Mouse (Mus musculus): ENCODE measurements at regions not wholly inside any gene's neighbourhood (a gene's known extent, or its start where the extent isn't known, plus 50 kb on each side); places are given as distances from the start of the nearest gene placed in this dataset.
A peak's percentile ranks its signal among the peaks of the same experiment; 100 is the strongest.

GRCm38 (mm10) chr9:47307752-47308500, 222.0 kb upstream of the Cadm1 start:
- H3K4me2 ChIP-seq (replicated peaks) = no peak overlapping the region
- no peaks in the 10 kb centered on the region for H3K27me3 ChIP-seq (ENCODE audit: control insufficient read depth, insufficient read depth, low read length)
- no peaks in the 10 kb centered on the region for H3K9me3 ChIP-seq (ENCODE audit: control insufficient read depth, low read length)
- DNase-seq (ENCODE audit: low spot score) = peak; percentile 64
- ATAC-seq (ENCODE audit: low FRiP score) = no peak
- no peak overlapping the region for H3K9ac ChIP-seq
- H3K4me1 ChIP-seq (replicated peaks; ENCODE audit: control insufficient read depth, insufficient read depth, low read length) = peaks cover 10% of the 10 kb centered on the region; the same call in 1 of the 2 replicates
- H3K4me3 ChIP-seq (replicated peaks; ENCODE audit: low read length) = no peak overlapping the region
- H3K27ac ChIP-seq = peak overlapping the region; percentile 34; the same call in 1 of the 2 replicates
- WGBS = 48% methylated on average over 17 of the region's 17 CpGs
- H3K36me3 ChIP-seq (replicated peaks; ENCODE audit: control insufficient read depth, insufficient read depth) = no peaks in the 10 kb centered on the region

- Histone ChIP-seq H3K36me3 (replicated peaks; ENCODE audit: control insufficient read depth, insufficient read depth) (no peaks in the 10 kb centered on the region), H3K4me3 (replicated peaks; ENCODE audit: low read length) (no peak overlapping the region), H3K27ac (no peak overlapping the region), H3K9ac (no peak overlapping the region), H3K4me1 (replicated peaks; ENCODE audit: control insufficient read depth, insufficient read depth, low read length) (0 out of 2 replicates have a peak, but pooled peaks cover under 1% of the 10 kb centered on the region), H3K4me2 (replicated peaks) (no peak overlapping the region), H3K9me3 (ENCODE audit: control insufficient read depth, low read length) (no peaks in the 10 kb centered on the region), H3K27me3 (ENCODE audit: control insufficient read depth, insufficient read depth, low read length) (no peaks in the 10 kb centered on the region)
- ATAC-seq (ENCODE audit: low FRiP score) = no peak
- WGBS = 73% methylated on average over 4 of the region's 4 CpGs
- no peak for DNase-seq (ENCODE audit: low spot score)
Measured at GRCm38 (mm10) chr9:47313433-47313832, 216.5 kb upstream of the Cadm1 start.

- no peak overlapping the region for H3K9ac ChIP-seq
- no peaks in the 10 kb centered on the region for H3K4me1 ChIP-seq (replicated peaks; ENCODE audit: control insufficient read depth, insufficient read depth, low read length)
- H3K27me3 ChIP-seq (ENCODE audit: control insufficient read depth, insufficient read depth, low read length) = no peaks in the 10 kb centered on the region
- H3K36me3 ChIP-seq (replicated peaks; ENCODE audit: control insufficient read depth, insufficient read depth) = no peaks in the 10 kb centered on the region
- DNase-seq (ENCODE audit: low spot score) (no peak), ATAC-seq (ENCODE audit: low FRiP score) (no peak)
- no peaks in the 10 kb centered on the region for H3K9me3 ChIP-seq (ENCODE audit: control insufficient read depth, low read length)
- no peak overlapping the region for H3K27ac ChIP-seq
- WGBS = 97% methylated on average over 1 of the region's 1 CpGs
- no peak overlapping the region for H3K4me2 ChIP-seq (replicated peaks)
- H3K4me3 ChIP-seq (replicated peaks; ENCODE audit: low read length) = no peak overlapping the region
Measured at GRCm38 (mm10) chr9:47314236-47314635, 215.7 kb upstream of the Cadm1 start.

- H3K36me3 ChIP-seq (replicated peaks; ENCODE audit: control insufficient read depth, insufficient read depth) = no peaks in the 10 kb centered on the region
- no peak overlapping the region for H3K27ac ChIP-seq
- DNase-seq (ENCODE audit: low spot score) = no peak
- no peak overlapping the region for H3K4me3 ChIP-seq (replicated peaks; ENCODE audit: low read length)
- 100% methylated on average over 1 of the region's 1 CpGs for WGBS
- H3K27me3 ChIP-seq (ENCODE audit: control insufficient read depth, insufficient read depth, low read length) = no peaks in the 10 kb centered on the region
- no peak for ATAC-seq (ENCODE audit: low FRiP score)
- no peak overlapping the region for H3K4me2 ChIP-seq (replicated peaks)
- H3K4me1 ChIP-seq (replicated peaks; ENCODE audit: control insufficient read depth, insufficient read depth, low read length) = no peaks in the 10 kb centered on the region
- H3K9ac ChIP-seq = no peak overlapping the region
- H3K9me3 ChIP-seq (ENCODE audit: control insufficient read depth, low read length) = no peaks in the 10 kb centered on the region
Measured at GRCm38 (mm10) chr9:47320345-47320744, 209.6 kb upstream of the Cadm1 start.

- no peak overlapping the region for H3K9ac ChIP-seq
- 75% methylated on average over 10 of the region's 10 CpGs for WGBS
- H3K4me2 ChIP-seq (replicated peaks) = no peak overlapping the region
- no peaks in the 10 kb centered on the region for H3K4me1 ChIP-seq (replicated peaks; ENCODE audit: control insufficient read depth, insufficient read depth, low read length)
- ATAC-seq (ENCODE audit: low FRiP score) = no peak
- DNase-seq (ENCODE audit: low spot score) = no peak
- H3K4me3 ChIP-seq (replicated peaks; ENCODE audit: low read length) = no peak overlapping the region
- H3K27me3 ChIP-seq (ENCODE audit: control insufficient read depth, insufficient read depth, low read length) = no peaks in the 10 kb centered on the region
- no peak overlapping the region for H3K27ac ChIP-seq
- H3K9me3 ChIP-seq (ENCODE audit: control insufficient read depth, low read length) = no peaks in the 10 kb centered on the region
- H3K36me3 ChIP-seq (replicated peaks; ENCODE audit: control insufficient read depth, insufficient read depth) = no peaks in the 10 kb centered on the region
Measured at GRCm38 (mm10) chr9:47321106-47321789, 208.7 kb upstream of the Cadm1 start.

GRCm38 (mm10) chr9:47322293-47322692, 207.7 kb upstream of the Cadm1 start:
- Histone ChIP-seq H3K36me3 (replicated peaks; ENCODE audit: control insufficient read depth, insufficient read depth) (no peaks in the 10 kb centered on the region), H3K27me3 (ENCODE audit: control insufficient read depth, insufficient read depth, low read length) (no peaks in the 10 kb centered on the region), H3K4me1 (replicated peaks; ENCODE audit: control insufficient read depth, insufficient read depth, low read length) (no peaks in the 10 kb centered on the region), H3K9ac (no peak overlapping the region), H3K27ac (no peak overlapping the region), H3K9me3 (ENCODE audit: control insufficient read depth, low read length) (no peaks in the 10 kb centered on the region), H3K4me3 (replicated peaks; ENCODE audit: low read length) (no peak overlapping the region), H3K4me2 (replicated peaks) (no peak overlapping the region)
- 80% methylated on average over 5 of the region's 5 CpGs for WGBS
- ATAC-seq (ENCODE audit: low FRiP score) = no peak
- DNase-seq (ENCODE audit: low spot score) = no peak

GRCm38 (mm10) chr9:47323051-47323450, 206.9 kb upstream of the Cadm1 start:
- H3K4me2 ChIP-seq (replicated peaks) = no peak overlapping the region
- no peak for DNase-seq (ENCODE audit: low spot score)
- H3K4me1 ChIP-seq (replicated peaks; ENCODE audit: control insufficient read depth, insufficient read depth, low read length) = peaks cover 4% of the 10 kb centered on the region; the same call in 1 of the 2 replicates
- H3K27ac ChIP-seq = no peak overlapping the region
- no peaks in the 10 kb centered on the region for H3K9me3 ChIP-seq (ENCODE audit: control insufficient read depth, low read length)
- no peak overlapping the region for H3K9ac ChIP-seq
- H3K27me3 ChIP-seq (ENCODE audit: control insufficient read depth, insufficient read depth, low read length) = no peaks in the 10 kb centered on the region
- H3K36me3 ChIP-seq (replicated peaks; ENCODE audit: control insufficient read depth, insufficient read depth) = no peaks in the 10 kb centered on the region
- no peak for ATAC-seq (ENCODE audit: low FRiP score)
- 79% methylated on average over 5 of the region's 5 CpGs for WGBS
- H3K4me3 ChIP-seq (replicated peaks; ENCODE audit: low read length) = no peak overlapping the region

GRCm38 (mm10) chr9:47327575-47327974, 202.4 kb upstream of the Cadm1 start:
- Histone ChIP-seq H3K9ac (no peak overlapping the region), H3K36me3 (replicated peaks; ENCODE audit: control insufficient read depth, insufficient read depth) (no peaks in the 10 kb centered on the region), H3K9me3 (ENCODE audit: control insufficient read depth, low read length) (no peaks in the 10 kb centered on the region), H3K4me3 (replicated peaks; ENCODE audit: low read length) (no peak overlapping the region), H3K27ac (no peak overlapping the region), H3K27me3 (ENCODE audit: control insufficient read depth, insufficient read depth, low read length) (no peaks in the 10 kb centered on the region), H3K4me2 (replicated peaks) (no peak overlapping the region), H3K4me1 (replicated peaks; ENCODE audit: control insufficient read depth, insufficient read depth, low read length) (peaks cover 4% of the 10 kb centered on the region; the same call in 1 of the 2 replicates)
- 99% methylated on average over 2 of the region's 2 CpGs for WGBS
- ATAC-seq (ENCODE audit: low FRiP score) (peak; percentile 80; the same call in 1 of the 2 replicates), DNase-seq (ENCODE audit: low spot score) (peak; percentile 69)

GRCm38 (mm10) chr9:47332929-47333328, 197.0 kb upstream of the Cadm1 start:
- DNase-seq (ENCODE audit: low spot score) (no peak), ATAC-seq (ENCODE audit: low FRiP score) (no peak)
- Histone ChIP-seq H3K27ac (no peak overlapping the region), H3K36me3 (replicated peaks; ENCODE audit: control insufficient read depth, insufficient read depth) (no peaks in the 10 kb centered on the region), H3K27me3 (ENCODE audit: control insufficient read depth, insufficient read depth, low read length) (no peaks in the 10 kb centered on the region), H3K4me1 (replicated peaks; ENCODE audit: control insufficient read depth, insufficient read depth, low read length) (peaks cover under 1% of the 10 kb centered on the region; the same call in 1 of the 2 replicates), H3K9me3 (ENCODE audit: control insufficient read depth, low read length) (no peaks in the 10 kb centered on the region), H3K4me2 (replicated peaks) (no peak overlapping the region), H3K9ac (no peak overlapping the region), H3K4me3 (replicated peaks; ENCODE audit: low read length) (no peak overlapping the region)
- 48% methylated on average over 4 of the region's 4 CpGs for WGBS

Data from hindbrain, embryonic 14.5 days (tissue).